In genomic region chr4:25206166-25206565, GRCm38 (mm10) we compare ENCODE assay signal across 23 mouse cellular contexts. TPM values are rescaled to one million over a fixed set of nuclear protein-coding genes. Genes with fewer than 3 reads are reported as not detected.
"Had no signal": no experiment of that assay in that cellular context is flagged by ENCODE, and none has a peak within 500 bp of the region (broad histone marks: within the 10 kb centered on the region; RNA-seq: fewer than 3 reads in every experiment).

No protein-coding gene starts in this region.

- DNase-seq: lung, adult 18-20 months; lung, embryonic 14.5 days; lung, postnatal 10 days; lung, postnatal 4 days; retina, postnatal 1 day; right cerebral cortex, adult 18-20 months; right cerebral cortex, postnatal 25 days; right cerebral cortex, postnatal 4 days; spleen, adult 18-20 months; thymus, adult 2 months; thymus, postnatal 25 days; thymus, postnatal 4 days had no signal

- H3K27me3 ChIP-seq: liver, embryonic 12.5 days; neural tube, embryonic 13.5 days; neural tube, embryonic 15.5 days had no signal

- H3K36me3 ChIP-seq: liver, embryonic 12.5 days; neural tube, embryonic 13.5 days; neural tube, embryonic 15.5 days had no signal

- H3K4me3 ChIP-seq: liver, embryonic 12.5 days; myocyte; neural tube, embryonic 13.5 days; neural tube, embryonic 15.5 days had no signal

- H3K4me1 ChIP-seq: liver, embryonic 12.5 days; neural tube, embryonic 13.5 days; neural tube, embryonic 15.5 days had no signal

- H3K9me3 ChIP-seq: liver, embryonic 12.5 days; neural tube, embryonic 13.5 days; neural tube, embryonic 15.5 days had no signal

- H3K4me2 ChIP-seq: liver, embryonic 12.5 days; lung, embryonic 14.5 days; neural tube, embryonic 13.5 days; neural tube, embryonic 15.5 days had no signal

- H3K27ac ChIP-seq: liver, embryonic 12.5 days; liver, embryonic 14.5 days; neural tube, embryonic 13.5 days; neural tube, embryonic 15.5 days had no signal

- H3K9ac ChIP-seq: liver, embryonic 12.5 days; liver, embryonic 14.5 days; lung, embryonic 14.5 days; neural tube, embryonic 13.5 days; neural tube, embryonic 15.5 days had no signal

- ATAC-seq: liver, embryonic 12.5 days had no signal

RNA-seq across cellular contexts. Expression of gene Fhl5, which starts 36.5 kb away (rescaled TPM):
- total RNA-seq: liver, adult 2 months; megakaryocyte, adult 5-6 weeks; megakaryocyte-erythroid progenitor cell, adult 5-6 weeks had no signal
- polyA plus RNA-seq: liver, adult 2 months; liver, embryonic 12.5 days; liver, embryonic 14.5 days; liver, embryonic 16.5 days; lung, embryonic 14.5 days; myocyte; neural tube, embryonic 11.5 days; neural tube, embryonic 13.5 days; neural tube, embryonic 15.5 days; small intestine, adult 2 months had no signal
